Mouse (Mus musculus) hindbrain, embryonic 13.5 days (tissue): ENCODE measurements around the gene Kel. TPM values are rescaled to one million over a fixed set of nuclear protein-coding genes. Genes with fewer than 3 reads are reported as not detected.

Experiments
- ATAC-seq: fragments of 200-750 bp; cut with Nextera tagmentation; 2 replicates; pipeline ENCODE4 v1.8.0; 2017; ENCODE audit warnings: moderate TSS enrichment; ENCODE audit not compliant: low FRiP score
- H3K27ac ChIP-seq: fragments of 300-500 bp; sonication (generic); 2 replicates; pipeline ENCODE4 v1.5.1; 2015; ENCODE audit warnings: inconsistent platforms, mild to moderate bottlenecking, moderate library complexity
- H3K27me3 ChIP-seq: fragments of 300-500 bp; sonication (generic); 2 replicates; pipeline ENCODE4 v1.6.1; 2015; ENCODE audit warnings: mild to moderate bottlenecking, inconsistent platforms
- H3K36me3 ChIP-seq: fragments of 300-500 bp; sonication (generic); 2 replicates; pipeline ENCODE4 v1.6.1; 2015; ENCODE audit warnings: mild to moderate bottlenecking, inconsistent platforms
- H3K4me1 ChIP-seq: fragments of 300-500 bp; sonication (generic); replicated peaks from 2 replicates; pipeline ENCODE4 v1.6.1; 2015; ENCODE audit warnings: inconsistent platforms
- H3K4me2 ChIP-seq: fragments of 300-500 bp; sonication (generic); 2 replicates; pipeline ENCODE4 v1.6.1; 2015; ENCODE audit warnings: inconsistent platforms, mild to moderate bottlenecking, moderate library complexity
- H3K4me3 ChIP-seq: fragments of 300-500 bp; sonication (generic); 2 replicates; pipeline ENCODE4 v1.5.1; 2015; ENCODE audit warnings: mild to moderate bottlenecking, inconsistent platforms
- H3K9ac ChIP-seq: fragments of 300-500 bp; sonication (generic); 2 replicates; pipeline ENCODE4 v1.6.1; 2015; ENCODE audit warnings: mild to moderate bottlenecking, inconsistent platforms
- H3K9me3 ChIP-seq: fragments of 300-500 bp; sonication (generic); 2 replicates; pipeline ENCODE4 v1.6.1; 2016; ENCODE audit warnings: inconsistent platforms
- WGBS: fragments of 180-500 bp; shearing (Covaris S2); methylation state at CpG from one replicate; pipeline ENCODE4 v1.1.7; 2015; 5-methylcytosine and 5-hydroxymethylcytosine counted together
- polyA plus RNA-seq: library from polyadenylated mRNA; unstranded; fragments of >200 nt; fragmentation: Nextera tagmentation; extraction: Ambion mirVana; gene quantifications from 2 replicates; pipeline ENCODE4 v1.2.1, GENCODE M21; 2015

Gene Kel
- polyA plus RNA-seq, result 0.96 and 1.0 TPM in 2 replicates

DNA sequence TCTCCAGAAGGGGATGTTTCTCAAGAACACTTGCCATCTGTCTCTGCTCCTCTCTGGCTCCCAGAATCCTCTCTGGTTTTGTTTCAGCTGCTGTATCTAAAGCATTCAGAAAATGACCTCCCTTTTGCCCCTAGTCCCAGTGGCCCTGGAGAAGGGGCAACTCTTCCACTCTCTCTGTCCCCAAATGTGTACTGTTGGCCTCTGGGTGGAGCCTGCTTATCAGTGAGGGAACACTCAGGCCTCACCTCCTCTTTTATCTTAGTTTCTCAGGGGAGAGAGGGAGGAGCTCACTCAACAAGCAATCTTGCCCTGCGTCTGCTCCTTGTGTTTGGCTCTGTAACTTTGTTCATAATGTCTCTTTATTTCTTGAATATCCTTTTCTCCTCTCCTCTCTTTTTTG is at the start of gene Kel:
TSS of gene Kel (minus strand) at position 217 of the 400 bp plus-strand sequence.
- Histone ChIP-seq H3K9ac (no peak within 1 kb of the TSS), H3K4me1 (no peaks in the 10 kb centered on the region), H3K27ac (no peak within 1 kb of the TSS), H3K36me3 (no peaks in the 10 kb centered on the region), H3K9me3 (no peaks in the 10 kb centered on the region), H3K4me2 (no peak within 1 kb of the TSS), H3K4me3 (no peak within 1 kb of the TSS), H3K27me3 (no peaks in the 10 kb centered on the region)
- ATAC-seq, result no peak
- 69% methylated on average over 1 of the region's 1 CpGs for WGBS

DNA sequence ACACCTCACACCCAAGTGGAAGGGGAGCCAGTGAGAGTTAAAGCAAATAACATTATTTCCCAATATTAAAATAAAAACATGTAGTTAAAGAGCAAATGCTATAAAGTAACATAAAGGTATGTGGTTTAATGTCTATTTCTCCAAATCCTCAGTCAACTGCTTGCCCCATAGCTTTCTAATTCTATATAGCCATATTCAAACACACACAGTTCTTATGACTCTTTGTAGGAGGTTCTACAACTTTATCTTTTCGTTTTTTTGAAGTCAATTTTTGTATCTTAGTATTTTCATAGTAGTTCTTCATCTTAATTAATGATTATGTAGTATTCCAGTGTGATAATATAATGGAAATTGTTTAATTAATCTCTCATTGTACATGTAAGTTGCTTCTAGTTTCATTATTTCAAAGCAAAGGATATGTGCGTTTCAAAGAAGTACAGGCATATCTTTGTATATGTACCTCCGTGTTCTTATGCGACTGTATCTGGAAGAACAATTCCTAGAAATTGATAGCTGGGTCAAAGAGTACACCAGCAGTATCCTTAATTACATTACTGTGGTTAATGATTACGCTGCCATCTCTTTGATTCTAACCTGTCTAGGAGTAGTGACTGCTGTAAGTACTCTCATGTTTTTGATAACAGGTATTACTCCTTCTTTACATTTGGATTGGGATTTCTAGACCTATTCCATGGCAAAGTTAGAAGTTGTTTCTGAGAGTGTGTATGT is 40.7 kb upstream of the Kel start:
- Histone ChIP-seq H3K27me3 (no peaks in the 10 kb centered on the region), H3K9ac (no peak overlapping the region), H3K27ac (no peak overlapping the region), H3K9me3 (no peaks in the 10 kb centered on the region), H3K4me3 (no peak overlapping the region), H3K36me3 (no peaks in the 10 kb centered on the region), H3K4me1 (no peaks in the 10 kb centered on the region), H3K4me2 (no peak overlapping the region)
- 81% methylated on average over 5 of the region's 5 CpGs for WGBS
- no peak for ATAC-seq

DNA sequence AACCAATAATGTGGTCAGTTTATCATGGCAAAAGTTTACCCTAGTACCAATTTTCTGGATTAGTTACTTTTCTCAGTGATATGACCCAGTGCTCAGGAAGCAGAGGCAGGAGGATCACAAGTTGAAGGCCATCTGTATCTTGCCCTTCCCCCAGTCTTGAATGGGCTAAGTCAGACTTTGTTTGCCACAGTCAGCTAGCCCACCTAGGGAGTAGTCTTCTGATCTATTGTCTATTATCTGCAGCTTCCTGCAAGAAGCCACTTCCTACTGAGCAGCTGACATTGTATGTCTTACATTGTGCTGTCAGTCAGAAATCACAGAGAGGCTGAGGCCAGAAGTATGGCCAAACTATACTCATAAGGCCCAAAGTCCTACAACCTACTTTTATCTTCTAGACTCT is 37.0 kb upstream of the Kel start:
- no peak overlapping the region for H3K27ac ChIP-seq
- no peak overlapping the region for H3K4me3 ChIP-seq
- H3K4me1 ChIP-seq, result no peaks in the 10 kb centered on the region
- no peaks in the 10 kb centered on the region for H3K36me3 ChIP-seq
- no peak overlapping the region for H3K9ac ChIP-seq
- H3K9me3 ChIP-seq, result no peaks in the 10 kb centered on the region
- no peaks in the 10 kb centered on the region for H3K27me3 ChIP-seq
- no peak overlapping the region for H3K4me2 ChIP-seq
- ATAC-seq, result no peak

DNA sequence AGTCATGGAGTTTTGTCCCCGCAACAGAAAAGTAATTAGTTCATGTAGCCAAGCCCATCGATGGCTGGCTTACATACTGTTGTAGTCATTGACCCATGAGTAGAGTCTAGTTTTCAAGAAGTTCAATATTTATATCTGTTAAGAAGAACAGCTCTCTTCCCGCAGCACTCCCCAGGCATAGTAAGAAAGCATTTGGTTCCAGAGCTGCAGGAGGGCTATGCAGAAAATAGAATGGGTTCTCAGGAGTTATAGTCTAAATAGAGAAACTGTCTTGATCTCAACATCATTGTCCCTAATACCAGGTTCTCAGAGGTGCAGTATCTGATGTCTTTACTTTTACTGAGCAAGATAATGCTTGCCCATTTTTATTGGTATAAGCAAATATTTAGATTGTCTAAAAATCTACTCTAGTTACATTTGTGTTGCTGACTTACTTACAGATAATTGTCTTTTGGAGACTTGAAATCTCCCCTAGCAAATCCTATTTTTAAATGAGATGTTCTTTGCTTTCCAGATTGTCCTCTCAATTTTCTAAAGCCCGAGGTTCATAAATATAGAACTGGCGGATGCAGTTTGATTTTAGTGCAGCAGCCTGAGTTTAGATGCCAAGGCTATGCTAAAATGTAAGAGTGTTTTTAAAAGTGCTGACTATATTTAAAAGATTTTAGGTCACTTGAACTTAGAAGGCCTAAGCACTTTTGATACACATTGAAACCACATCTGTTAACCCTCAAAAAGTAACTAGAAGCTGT is 30.8 kb upstream of the Kel start:
- Histone ChIP-seq H3K4me2 (no peak overlapping the region), H3K27ac (no peak overlapping the region), H3K4me3 (no peak overlapping the region), H3K9ac (no peak overlapping the region), H3K36me3 (no peaks in the 10 kb centered on the region), H3K4me1 (no peaks in the 10 kb centered on the region), H3K27me3 (no peaks in the 10 kb centered on the region), H3K9me3 (no peaks in the 10 kb centered on the region)
- ATAC-seq, result no peak
- 92% methylated on average over 5 of the region's 5 CpGs for WGBS

DNA sequence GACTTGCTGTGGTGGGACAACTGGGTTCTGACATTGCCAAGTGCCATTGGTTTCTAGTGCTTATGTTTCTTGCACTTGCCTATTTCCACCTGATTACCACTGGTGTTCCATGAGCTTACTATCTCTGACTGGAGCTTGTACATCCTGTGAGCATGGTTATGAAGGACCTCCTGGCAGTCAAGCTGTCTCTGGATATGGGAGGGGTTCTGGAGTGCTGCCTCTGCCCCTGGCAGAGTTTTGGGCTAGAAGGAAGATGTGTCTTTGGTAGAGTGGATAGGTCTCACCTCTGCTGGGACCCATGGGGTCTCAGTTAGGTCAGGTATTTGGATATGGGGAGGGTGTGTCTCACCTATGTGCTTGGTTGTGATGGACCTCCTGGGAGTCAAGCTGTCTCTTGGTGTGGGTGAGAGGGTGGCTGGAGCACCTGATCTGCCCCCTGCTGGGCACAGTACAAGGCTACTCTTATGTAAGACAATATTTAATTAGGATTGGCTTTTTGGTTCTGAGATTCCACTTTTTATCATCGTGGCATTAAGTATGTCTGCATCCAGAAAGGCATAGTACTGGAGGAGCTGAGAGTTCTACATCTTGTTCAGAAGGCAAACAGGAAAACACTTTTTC is 24.0 kb upstream of the Kel start:
- no peak for ATAC-seq
- Histone ChIP-seq H3K27me3 (no peaks in the 10 kb centered on the region), H3K9me3 (no peaks in the 10 kb centered on the region), H3K4me3 (no peak overlapping the region), H3K4me1 (no peaks in the 10 kb centered on the region), H3K4me2 (no peak overlapping the region), H3K36me3 (no peaks in the 10 kb centered on the region), H3K27ac (no peak overlapping the region), H3K9ac (no peak overlapping the region)
- 84% methylated on average over 1 of the region's 1 CpGs for WGBS

DNA sequence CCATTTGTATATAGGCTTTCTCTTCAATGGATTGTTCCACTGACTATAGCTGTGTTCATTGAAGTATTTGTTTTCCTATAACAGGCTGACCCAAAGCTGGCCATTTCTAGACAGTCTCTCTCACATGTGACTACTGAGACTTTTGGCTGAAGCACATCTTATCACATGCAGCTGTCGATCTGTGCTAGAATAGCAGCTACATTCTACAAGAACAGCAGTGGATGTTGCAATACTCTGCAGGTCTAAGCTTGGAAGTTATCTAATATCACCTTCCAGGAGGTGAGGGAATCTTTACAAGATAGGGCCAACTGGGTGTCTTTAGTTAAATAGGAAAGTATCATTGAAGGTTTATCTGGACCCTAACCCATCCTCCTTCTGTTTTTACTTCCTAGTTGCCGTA is 17.3 kb upstream of the Kel start:
- Histone ChIP-seq H3K27ac (no peak overlapping the region), H3K4me2 (no peak overlapping the region), H3K36me3 (no peaks in the 10 kb centered on the region), H3K4me1 (no peaks in the 10 kb centered on the region), H3K9me3 (no peaks in the 10 kb centered on the region), H3K27me3 (no peaks in the 10 kb centered on the region), H3K4me3 (no peak overlapping the region), H3K9ac (no peak overlapping the region)
- 96% methylated on average over 2 of the region's 2 CpGs for WGBS
- ATAC-seq, result no peak

DNA sequence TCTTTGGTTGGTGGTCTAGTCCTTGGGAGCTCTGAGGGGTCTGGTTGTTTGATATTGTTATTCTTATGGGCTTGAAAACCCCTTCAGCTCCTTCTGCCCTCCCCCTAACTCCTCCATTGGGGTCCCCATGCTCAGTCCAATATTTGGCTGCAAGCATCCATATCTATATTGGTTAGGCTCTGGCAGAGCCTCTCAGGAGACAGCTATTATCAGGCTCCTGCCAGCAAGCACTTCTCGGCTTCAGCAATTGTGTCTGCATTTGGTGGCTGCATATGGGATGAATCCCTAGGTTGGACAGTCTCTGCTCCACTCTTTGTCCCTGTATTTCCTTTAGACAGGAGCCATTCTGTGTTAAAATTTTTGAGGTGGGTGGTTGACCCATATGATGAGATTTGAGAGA is 6.1 kb upstream of the Kel start:
- Histone ChIP-seq H3K36me3 (no peaks in the 10 kb centered on the region), H3K27me3 (no peaks in the 10 kb centered on the region), H3K9me3 (no peaks in the 10 kb centered on the region), H3K4me2 (no peak overlapping the region), H3K9ac (no peak overlapping the region), H3K27ac (no peak overlapping the region), H3K4me3 (no peak overlapping the region), H3K4me1 (no peaks in the 10 kb centered on the region)
- ATAC-seq, result no peak
- WGBS, result 91% methylated on average over 1 of the region's 1 CpGs

DNA sequence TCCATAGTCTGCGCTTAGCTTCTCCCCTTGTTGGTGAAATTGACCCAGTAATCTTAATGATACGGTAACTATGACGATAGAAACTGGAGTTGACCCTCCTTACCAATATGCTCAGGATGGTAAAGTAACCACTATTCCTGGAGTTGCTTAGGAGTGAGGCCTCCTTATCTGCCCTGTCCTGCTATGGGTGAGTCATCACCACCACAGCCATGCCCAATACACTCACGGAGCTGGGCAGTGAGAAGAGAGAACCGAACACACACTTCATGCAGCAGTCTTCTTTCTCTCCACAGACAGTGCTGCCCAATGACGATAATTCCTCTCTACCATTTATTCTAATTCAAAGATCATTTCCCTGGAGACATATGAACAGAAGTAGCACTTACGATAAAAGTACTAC is 2.1 kb upstream of the Kel start:
- no peak overlapping the region for H3K4me2 ChIP-seq
- no peak overlapping the region for H3K27ac ChIP-seq
- no peaks in the 10 kb centered on the region for H3K36me3 ChIP-seq
- no peaks in the 10 kb centered on the region for H3K9me3 ChIP-seq
- ATAC-seq, result no peak
- no peaks in the 10 kb centered on the region for H3K4me1 ChIP-seq
- H3K9ac ChIP-seq, result no peak overlapping the region
- H3K4me3 ChIP-seq, result no peak overlapping the region
- whole genome bisulfite sequencing, result 90% methylated on average over 7 of the region's 7 CpGs
- H3K27me3 ChIP-seq, result no peaks in the 10 kb centered on the region

DNA sequence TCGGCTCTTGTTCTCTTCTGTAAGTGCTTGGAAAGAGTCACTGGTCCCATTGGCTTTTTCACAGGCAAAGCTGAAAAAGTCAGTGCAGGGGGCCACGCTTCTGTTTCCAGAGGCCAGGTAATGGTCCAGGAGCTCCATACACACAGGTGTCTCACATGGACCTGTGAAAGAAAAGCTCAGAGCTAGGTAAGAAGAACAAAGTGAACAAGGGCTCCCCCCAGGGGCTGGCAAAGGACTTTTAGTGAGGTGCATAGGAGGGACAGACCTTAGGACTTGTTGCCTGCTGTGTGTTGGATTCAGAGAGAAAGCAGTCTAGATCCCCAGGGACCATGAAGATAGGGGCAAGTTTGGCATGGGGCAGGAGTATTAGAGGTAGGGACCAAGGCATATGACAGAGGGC is 1.2 kb downstream of the Kel start:
- no peak overlapping the region for H3K9ac ChIP-seq
- no peak for ATAC-seq
- H3K27me3 ChIP-seq, result no peaks in the 10 kb centered on the region
- no peaks in the 10 kb centered on the region for H3K9me3 ChIP-seq
- H3K4me2 ChIP-seq, result no peak overlapping the region
- no peaks in the 10 kb centered on the region for H3K36me3 ChIP-seq
- H3K27ac ChIP-seq, result no peak overlapping the region
- no peaks in the 10 kb centered on the region for H3K4me1 ChIP-seq
- 81% methylated on average over 2 of the region's 2 CpGs for WGBS
- H3K4me3 ChIP-seq, result no peak overlapping the region

DNA sequence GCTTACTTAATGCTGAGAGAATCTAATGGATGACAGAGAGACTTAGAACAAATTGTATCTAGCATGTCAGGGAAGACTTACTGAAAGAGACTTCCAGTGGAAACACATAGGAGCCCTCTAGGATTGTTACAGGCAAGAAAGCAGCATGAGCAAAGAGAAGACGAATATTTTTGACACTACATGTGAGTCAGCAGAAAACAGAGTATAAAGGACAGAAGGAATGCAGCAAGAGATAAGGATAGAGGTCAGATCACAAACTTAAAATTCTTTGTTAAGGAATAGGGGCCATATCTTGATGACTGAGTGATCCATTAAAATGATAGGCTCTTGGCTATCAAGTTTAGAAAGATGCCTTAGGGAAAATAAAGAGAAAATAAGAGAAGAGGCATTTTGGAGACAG is 2.9 kb downstream of the Kel start:
- no peaks in the 10 kb centered on the region for H3K27me3 ChIP-seq
- no peaks in the 10 kb centered on the region for H3K36me3 ChIP-seq
- H3K4me1 ChIP-seq, result no peaks in the 10 kb centered on the region
- no peak overlapping the region for H3K27ac ChIP-seq
- H3K4me3 ChIP-seq, result no peak overlapping the region
- 77% methylated on average over 1 of the region's 1 CpGs for WGBS
- H3K9me3 ChIP-seq, result no peaks in the 10 kb centered on the region
- no peak overlapping the region for H3K9ac ChIP-seq
- no peak for ATAC-seq
- H3K4me2 ChIP-seq, result no peak overlapping the region

DNA sequence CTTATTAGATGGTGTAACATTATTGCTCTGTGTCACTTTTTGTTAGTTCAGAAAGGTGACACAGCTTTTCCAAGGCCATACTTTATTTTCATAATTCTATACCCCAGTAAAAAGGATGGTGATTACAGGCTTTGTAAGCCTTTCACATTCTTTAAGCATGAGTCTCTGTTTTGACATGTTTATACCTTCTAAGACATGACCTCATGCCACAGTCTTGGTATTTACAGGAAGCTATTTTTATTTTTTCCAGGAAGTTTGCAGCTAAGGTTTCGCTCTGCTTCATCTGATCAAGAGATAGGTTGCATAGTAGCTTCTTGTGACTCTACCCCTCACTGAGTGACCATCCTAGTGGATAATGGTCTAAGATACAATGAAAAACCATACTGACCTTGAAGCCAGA is 9.7 kb downstream of the Kel start:
- no peak overlapping the region for H3K9ac ChIP-seq
- ATAC-seq, result no peak
- no peak overlapping the region for H3K27ac ChIP-seq
- H3K4me3 ChIP-seq, result no peak overlapping the region
- no peak overlapping the region for H3K4me2 ChIP-seq
- no peaks in the 10 kb centered on the region for H3K4me1 ChIP-seq
- no peaks in the 10 kb centered on the region for H3K9me3 ChIP-seq
- no peaks in the 10 kb centered on the region for H3K27me3 ChIP-seq
- H3K36me3 ChIP-seq, result no peaks in the 10 kb centered on the region
- 86% methylated on average over 1 of the region's 1 CpGs for WGBS

DNA sequence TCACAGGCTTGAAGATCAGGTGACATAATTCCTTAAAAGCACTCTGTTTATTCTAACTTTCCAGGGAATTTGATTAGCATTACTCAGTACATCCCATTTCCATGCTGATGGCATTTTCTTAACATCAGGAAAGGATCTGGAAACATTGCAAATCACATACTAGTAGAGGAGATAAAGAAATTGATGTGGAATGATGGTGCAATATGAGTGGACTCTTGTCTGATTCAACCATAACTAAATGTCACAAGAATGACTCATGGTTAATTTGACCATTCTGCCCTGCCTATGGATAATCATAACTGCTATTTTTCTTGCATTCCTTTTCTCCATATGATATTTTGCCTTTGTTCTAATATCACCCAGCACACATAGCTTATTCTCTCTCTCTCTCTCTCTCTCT is 11.9 kb downstream of the Kel start:
- H3K9me3 ChIP-seq, result no peaks in the 10 kb centered on the region
- no peaks in the 10 kb centered on the region for H3K36me3 ChIP-seq
- H3K27me3 ChIP-seq, result no peaks in the 10 kb centered on the region
- no peak overlapping the region for H3K27ac ChIP-seq
- H3K4me3 ChIP-seq, result no peak overlapping the region
- no peaks in the 10 kb centered on the region for H3K4me1 ChIP-seq
- H3K9ac ChIP-seq, result no peak overlapping the region
- H3K4me2 ChIP-seq, result no peak overlapping the region
- ATAC-seq, result no peak

DNA sequence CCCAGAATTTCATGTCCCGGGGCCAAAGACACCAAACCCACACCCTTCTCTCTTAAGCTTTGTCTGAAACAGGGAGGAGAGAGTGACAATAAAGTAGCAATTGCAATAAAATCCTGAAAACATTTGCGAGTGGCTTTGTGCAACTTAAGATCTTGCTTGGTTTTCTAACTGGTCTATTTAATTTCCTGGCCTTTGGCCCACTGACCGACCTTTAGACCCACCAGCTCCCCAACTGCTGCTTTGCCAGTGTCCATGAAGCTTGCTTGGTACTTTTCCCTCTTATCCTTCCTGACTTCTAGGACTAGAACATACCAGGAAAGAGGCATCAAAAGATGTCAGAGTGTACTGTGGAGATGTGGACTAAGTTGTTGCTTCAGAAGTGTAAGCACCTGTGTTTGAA is 18.5 kb downstream of the Kel start:
- no peaks in the 10 kb centered on the region for H3K4me1 ChIP-seq
- ATAC-seq, result no peak
- H3K27me3 ChIP-seq, result no peaks in the 10 kb centered on the region
- no peak overlapping the region for H3K4me2 ChIP-seq
- 89% methylated on average over 3 of the region's 3 CpGs for WGBS
- H3K27ac ChIP-seq, result no peak overlapping the region
- no peak overlapping the region for H3K4me3 ChIP-seq
- no peaks in the 10 kb centered on the region for H3K9me3 ChIP-seq
- H3K9ac ChIP-seq, result no peak overlapping the region
- no peaks in the 10 kb centered on the region for H3K36me3 ChIP-seq
